Mouse (Mus musculus) kidney, adult 8-10 months (tissue): ENCODE data around the gene Dnajc1.

Experiments used
- DNase-seq, 2 experiments: peaks; one replicate each; pipeline ENCODE4 v3.0.0; 2022

Gene Dnajc1

GRCm38 (mm10) chr2:18392331-18393021 lies at the start of gene Dnajc1:
TSS of gene Dnajc1 (minus strand) at chr2:18392830.
- DNase-seq: peak; percentile 82 to 89

GRCm38 (mm10) chr2:18441871-18442270 lies 49.2 kb upstream of the Dnajc1 start:
- peak; percentile 2 to 54 for DNase-seq

- no peak for DNase-seq
Observed at GRCm38 (mm10) chr2:18415242-18415641, 22.6 kb upstream of the Dnajc1 start.

- DNase-seq: no peak
Observed at GRCm38 (mm10) chr2:18403679-18404078, 11.0 kb upstream of the Dnajc1 start.

GRCm38 (mm10) chr2:18401771-18402170 lies 9.1 kb upstream of the Dnajc1 start:
- no peak for DNase-seq

- DNase-seq: no peak
Observed at GRCm38 (mm10) chr2:18393022-18393519, 441 bp upstream of the Dnajc1 start.

- no peak for DNase-seq
Observed at GRCm38 (mm10) chr2:18391861-18392260, 769 bp downstream of the Dnajc1 start.

GRCm38 (mm10) chr2:18389631-18390030 lies 3.0 kb downstream of the Dnajc1 start:
- DNase-seq: no peak

- no peak for DNase-seq
Observed at GRCm38 (mm10) chr2:18381662-18382061, 11.0 kb downstream of the Dnajc1 start.

GRCm38 (mm10) chr2:18372400-18373182 lies 20.0 kb downstream of the Dnajc1 start:
- no peak for DNase-seq

GRCm38 (mm10) chr2:18370794-18371498 lies 21.7 kb downstream of the Dnajc1 start:
- DNase-seq: no peak

GRCm38 (mm10) chr2:18364402-18364801 lies 28.2 kb downstream of the Dnajc1 start:
- DNase-seq: no peak

- DNase-seq: no peak
Observed at GRCm38 (mm10) chr2:18355293-18355692, 37.3 kb downstream of the Dnajc1 start.

GRCm38 (mm10) chr2:18352620-18353019 lies 40.0 kb downstream of the Dnajc1 start:
- DNase-seq: no peak

- DNase-seq: no peak
Observed at GRCm38 (mm10) chr2:18343464-18343863, 49.2 kb downstream of the Dnajc1 start.

- no peak for DNase-seq
Observed at GRCm38 (mm10) chr2:18318671-18319070, 74.0 kb downstream of the Dnajc1 start.

- DNase-seq: no peak
Observed at GRCm38 (mm10) chr2:18317503-18318281, 74.9 kb downstream of the Dnajc1 start.

GRCm38 (mm10) chr2:18316909-18317308 lies 75.7 kb downstream of the Dnajc1 start:
- no peak for DNase-seq

- DNase-seq: no peak
Observed at GRCm38 (mm10) chr2:18310261-18311104, 82.1 kb downstream of the Dnajc1 start.

GRCm38 (mm10) chr2:18307440-18308305 lies 85.0 kb downstream of the Dnajc1 start:
- DNase-seq: no peak

- DNase-seq: no peak
Observed at GRCm38 (mm10) chr2:18300949-18301348, 91.7 kb downstream of the Dnajc1 start.
